Comparison of ENCODE assay signal across 11 mouse cellular contexts in the genomic region with DNA sequence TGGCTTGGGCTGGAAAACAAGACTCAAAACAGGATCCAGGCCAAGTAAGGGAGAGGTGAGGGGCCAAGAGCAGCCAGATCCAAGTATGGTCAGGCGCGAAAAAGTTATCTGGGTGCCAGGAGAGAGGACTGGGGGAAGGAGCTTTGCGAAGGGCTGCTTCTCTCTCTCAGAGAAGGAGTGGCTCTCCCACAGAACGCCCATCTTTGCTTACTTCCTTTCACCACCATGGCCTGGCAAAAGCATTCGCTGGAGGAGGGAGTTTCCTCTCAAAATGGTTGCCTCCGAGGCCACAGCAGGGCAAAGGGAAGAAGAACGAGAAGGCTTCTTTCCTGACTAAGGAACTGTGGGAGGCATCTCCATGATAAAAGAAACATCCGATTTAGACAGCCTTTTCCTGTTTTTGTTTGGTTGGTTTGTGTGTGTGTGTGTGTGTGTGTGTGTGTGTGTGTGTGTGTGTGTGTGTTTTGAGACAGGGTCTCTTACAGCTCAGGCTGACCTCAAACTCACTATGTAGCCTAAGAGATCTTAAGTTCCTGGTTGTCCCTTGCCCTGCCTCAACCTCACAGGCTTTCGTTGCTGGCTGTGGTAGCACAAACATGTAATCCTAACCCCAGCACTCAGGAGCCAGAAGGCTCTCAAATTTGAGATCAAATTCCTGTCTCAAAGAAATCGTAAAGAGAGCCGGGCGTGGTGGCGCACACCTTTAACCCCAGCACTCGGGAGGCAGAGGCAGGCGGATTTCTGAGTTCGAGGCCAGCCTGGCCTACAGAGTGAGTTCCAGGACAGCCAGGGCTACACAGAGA. TPM values are rescaled to one million over a fixed set of nuclear protein-coding genes. Genes with fewer than 3 reads are reported as not detected.
DNase-seq lines count a peak whose midpoint lies in the region; ATAC-seq and TF ChIP-seq lines count a peak whose summit lies in the region.
"Had no signal": no experiment of that assay in that cellular context is flagged by ENCODE, and none has a peak within 500 bp of the region (broad histone marks: within the 10 kb centered on the region; RNA-seq: fewer than 3 reads in every experiment).

No protein-coding gene starts in this region.

- no peak overlapping the region for H3K4me3 ChIP-seq in heart, postnatal 0 days (ENCODE audit: low read depth, low read length)
- no peak overlapping the region for H3K4me3 ChIP-seq in forebrain, embryonic 12.5 days (replicated peaks)
- H3K4me3 ChIP-seq: erythroblast, embryonic 14.5 days; limb, embryonic 15.5 days had no signal

- WGBS in heart, postnatal 0 days: 47% methylated on average over 15 of the region's 16 CpGs
- 85% methylated on average over 16 of the region's 16 CpGs for WGBS in forebrain, embryonic 12.5 days

- H3K9me3 ChIP-seq in heart, postnatal 0 days (replicated peaks; ENCODE audit: control insufficient read depth, low read length): no peaks in the 10 kb centered on the region
- H3K9me3 ChIP-seq in forebrain, embryonic 12.5 days: no peaks in the 10 kb centered on the region
- H3K9me3 ChIP-seq: limb, embryonic 15.5 days had no signal

- peak; percentile 43 for DNase-seq in urinary bladder, postnatal 14 days (ENCODE audit: low spot score)
- no peak for DNase-seq in urinary bladder, postnatal 4 days (ENCODE audit: low spot score in 2 of 2)
- DNase-seq in heart, postnatal 0 days (ENCODE audit: low spot score): peak; percentile 86
- DNase-seq in lung, adult 18-20 months: peak; percentile 69 to 78
- no peak for DNase-seq in left cerebral cortex, adult 11 months (ENCODE audit: low spot score)
- no peak for DNase-seq in thymus, postnatal 4 days
- DNase-seq in left cerebral cortex, adult 8-10 months (ENCODE audit: low spot score in 2 of 2): no peak
- DNase-seq: right cerebral cortex, adult 18-20 months had no signal

- no peak for TF ChIP-seq CTCF in heart, postnatal 0 days (IDR thresholded peaks at IDR 0.05; ENCODE audit: low read depth)

- no peaks in the 10 kb centered on the region for H3K36me3 ChIP-seq in heart, postnatal 0 days (replicated peaks; ENCODE audit: control insufficient read depth, insufficient read depth, low read length)
- H3K36me3 ChIP-seq in forebrain, embryonic 12.5 days (replicated peaks): no peaks in the 10 kb centered on the region
- H3K36me3 ChIP-seq: limb, embryonic 15.5 days had no signal

- H3K4me1 ChIP-seq in heart, postnatal 0 days (ENCODE audit: control insufficient read depth, insufficient read depth): peaks cover 73% of the 10 kb centered on the region
- H3K4me1 ChIP-seq in forebrain, embryonic 12.5 days: peaks cover 10% of the 10 kb centered on the region

- ATAC-seq in heart, postnatal 0 days (ENCODE audit: insufficient read depth, low read depth): peak; percentile 31
- ATAC-seq in forebrain, embryonic 12.5 days (ENCODE audit: low FRiP score): no peak

- no peaks in the 10 kb centered on the region for H3K27me3 ChIP-seq in heart, postnatal 0 days (ENCODE audit: control insufficient read depth, insufficient read depth, low read length)
- no peaks in the 10 kb centered on the region; the same call in 1 of the 2 replicates for H3K27me3 ChIP-seq in forebrain, embryonic 12.5 days
- H3K27me3 ChIP-seq: limb, embryonic 15.5 days had no signal

- peak overlapping the region; percentile 1; the same call in 1 of the 2 replicates for H3K4me2 ChIP-seq in heart, postnatal 0 days (ENCODE audit: low read depth, low read length)
- H3K4me2 ChIP-seq in forebrain, embryonic 12.5 days: no peak overlapping the region
- H3K4me2 ChIP-seq: limb, embryonic 15.5 days had no signal

- TF ChIP-seq EP300 in heart, postnatal 0 days (IDR thresholded peaks at IDR 0.05; ENCODE audit: low read depth): peak; percentile 97

- H3K27ac ChIP-seq in heart, postnatal 0 days (ENCODE audit: low read depth): peak overlapping the region; percentile 74
- no peak overlapping the region for H3K27ac ChIP-seq in forebrain, embryonic 12.5 days
- H3K27ac ChIP-seq: limb, embryonic 15.5 days had no signal

- no peak overlapping the region; the same call in 1 of the 2 replicates for H3K9ac ChIP-seq in heart, postnatal 0 days (replicated peaks; ENCODE audit: low read depth, low read length)
- H3K9ac ChIP-seq in forebrain, embryonic 12.5 days: no peak overlapping the region
- H3K9ac ChIP-seq: limb, embryonic 15.5 days had no signal

RNA-seq across cellular contexts. Expression of gene Gm16253, which starts 4.7 kb away (rescaled TPM):
- not detected in 2 replicates for total RNA-seq in heart, postnatal 0 days (2014; rRNA removed; ENCODE audit: low replicate concordance)
- polyA plus RNA-seq in heart, postnatal 0 days (2015; fragmentation: Nextera tagmentation; extraction: Ambion mirVana): 1.1 and 1.2 TPM in 2 replicates
- total RNA-seq in left cerebral cortex, adult 8-10 months (2022): not detected
- 1.3 and 1.7 TPM in 2 replicates for polyA plus RNA-seq in forebrain, embryonic 12.5 days (2016; fragmentation: Nextera tagmentation; extraction: Ambion mirVana)
- polyA plus RNA-seq: erythroblast, embryonic 14.5 days had no signal

RNA-seq across cellular contexts. Expression of gene Txnip, which starts 14.3 kb away (rescaled TPM):
- 1,058 and 1,196 TPM in 2 replicates for total RNA-seq in heart, postnatal 0 days (2014; rRNA removed; ENCODE audit: low replicate concordance)
- polyA plus RNA-seq in heart, postnatal 0 days (2015; fragmentation: Nextera tagmentation; extraction: Ambion mirVana): 332 and 600 TPM in 2 replicates
- 10 to 100 TPM; 21.7 to 37.3 (median 26.8) TPM for total RNA-seq in left cerebral cortex, adult 8-10 months (2022)
- 40.4 and 40.8 TPM in 2 replicates for polyA plus RNA-seq in forebrain, embryonic 12.5 days (2016; fragmentation: Nextera tagmentation; extraction: Ambion mirVana)

RNA-seq across cellular contexts. Expression of gene Polr3gl, which starts 21.9 kb away (rescaled TPM):
- total RNA-seq in heart, postnatal 0 days (2014; rRNA removed; ENCODE audit: low replicate concordance): 10.3 and 13.1 TPM in 2 replicates
- 37.1 and 38.7 TPM in 2 replicates for polyA plus RNA-seq in heart, postnatal 0 days (2015; fragmentation: Nextera tagmentation; extraction: Ambion mirVana)
- total RNA-seq in left cerebral cortex, adult 8-10 months (2022): 10 to 100 TPM; 22.8 to 26.6 (median 24.3) TPM
- 40.1 and 40.7 TPM in 2 replicates for polyA plus RNA-seq in forebrain, embryonic 12.5 days (2016; fragmentation: Nextera tagmentation; extraction: Ambion mirVana)

RNA-seq across cellular contexts. Expression of gene Ankrd34a, which starts 24.3 kb away (rescaled TPM):
- 1.2 and 5.3 TPM in 2 replicates for total RNA-seq in heart, postnatal 0 days (2014; rRNA removed; ENCODE audit: low replicate concordance)
- polyA plus RNA-seq in heart, postnatal 0 days (2015; fragmentation: Nextera tagmentation; extraction: Ambion mirVana): 6.0 and 6.8 TPM in 2 replicates
- total RNA-seq in left cerebral cortex, adult 8-10 months (2022): 10 to 100 TPM; 60.4 to 65.0 (median 61.0) TPM
- 4.0 and 4.4 TPM in 2 replicates for polyA plus RNA-seq in forebrain, embryonic 12.5 days (2016; fragmentation: Nextera tagmentation; extraction: Ambion mirVana)
- polyA plus RNA-seq: erythroblast, embryonic 14.5 days had no signal

RNA-seq across cellular contexts. Expression of gene Lix1l, which starts 28.9 kb away (rescaled TPM):
- total RNA-seq in heart, postnatal 0 days (2014; rRNA removed; ENCODE audit: low replicate concordance): 33.1 and 50.6 TPM in 2 replicates
- 3.6 and 5.1 TPM in 2 replicates for polyA plus RNA-seq in heart, postnatal 0 days (2015; fragmentation: Nextera tagmentation; extraction: Ambion mirVana)
- total RNA-seq in left cerebral cortex, adult 8-10 months (2022): 10 to 100 TPM; 20.3 to 22.9 (median 21.9) TPM
- polyA plus RNA-seq in forebrain, embryonic 12.5 days (2016; fragmentation: Nextera tagmentation; extraction: Ambion mirVana): 5.8 and 6.2 TPM in 2 replicates

Comparison
In these comparisons a context has a peak if more than half of its experiments do, and no peak if none do; other contexts are left out.
1. DNase-seq: peak in urinary bladder, postnatal 14 days (single experiment), heart, postnatal 0 days (single experiment) and lung, adult 18-20 months (2 of 2); none in urinary bladder, postnatal 4 days (0 of 2), left cerebral cortex, adult 11 months (single experiment), thymus, postnatal 4 days (single experiment) and left cerebral cortex, adult 8-10 months (0 of 2).
2. RNA of gene Txnip, which starts 14.3 kb away (total RNA-seq): 1,058 to 1,196 TPM in heart, postnatal 0 days; 21.7 to 37.3 TPM in left cerebral cortex, adult 8-10 months; every median in the first group is over 10 times any median in the second.